In the genomic region with DNA sequence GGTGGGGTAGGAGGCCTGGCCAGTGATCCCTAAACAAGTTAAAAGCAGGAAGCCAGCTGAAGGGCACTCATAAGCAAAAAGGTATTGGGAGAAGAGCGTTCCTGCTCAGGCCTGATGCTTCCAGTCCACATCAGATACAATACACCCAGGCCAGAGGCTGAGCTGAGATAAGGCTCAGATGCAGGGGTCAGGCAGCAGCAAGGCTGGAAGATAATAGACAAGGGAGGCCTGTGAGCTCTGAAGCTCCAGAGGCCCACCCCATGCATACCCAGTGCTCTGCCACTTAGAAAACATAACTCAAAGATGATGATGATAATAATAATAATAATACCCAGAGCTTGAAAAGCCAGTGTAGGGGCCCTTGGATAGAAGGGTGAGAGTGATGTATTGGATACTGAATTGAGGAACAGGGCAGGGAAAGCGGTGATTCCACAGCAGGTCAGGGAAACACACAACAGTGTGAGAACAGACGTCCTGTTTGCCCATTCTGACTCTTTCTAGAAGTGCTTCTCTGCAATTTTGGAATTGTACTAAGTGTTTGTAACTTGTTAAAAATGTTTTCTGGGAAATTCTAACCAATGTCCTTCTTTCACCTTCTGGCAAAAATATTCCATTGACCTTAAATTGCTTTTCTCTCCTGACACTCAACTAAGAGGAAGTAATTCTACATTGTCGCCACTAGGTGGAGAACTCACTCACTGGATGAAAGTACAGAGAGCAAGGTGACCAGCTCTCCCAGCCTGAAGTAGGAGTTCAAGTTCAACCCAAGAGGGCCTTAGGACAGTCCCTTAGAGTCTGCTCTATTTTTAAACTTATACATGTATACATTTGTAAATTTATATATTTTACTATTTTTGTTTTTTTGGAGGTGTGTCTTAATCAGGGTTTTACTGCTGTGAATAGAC, we compare ENCODE assay signal across 10 mouse cellular contexts. TPM values are rescaled to one million over a fixed set of nuclear protein-coding genes. Genes with fewer than 3 reads are reported as not detected.
DNase-seq lines count a peak whose midpoint lies in the region; ATAC-seq and TF ChIP-seq lines count a peak whose summit lies in the region.
"Had no signal": no experiment of that assay in that cellular context is flagged by ENCODE, and none has a peak within 500 bp of the region (broad histone marks: within the 10 kb centered on the region; RNA-seq: fewer than 3 reads in every experiment).

No protein-coding gene starts in this region.

- no peak for TF ChIP-seq POLR2A in ES-Bruce4 (IDR thresholded peaks at IDR 0.05; ENCODE audit: insufficient read depth, low read length)

- no peak overlapping the region for H3K27ac ChIP-seq in hindbrain, embryonic 11.5 days (ENCODE audit: low read depth, low read length)
- no peak overlapping the region for H3K27ac ChIP-seq in hindbrain, embryonic 13.5 days
- H3K27ac ChIP-seq in ES-Bruce4 (ENCODE audit: insufficient read depth, low read length) = no peak overlapping the region
- no peak overlapping the region for H3K27ac ChIP-seq in intestine, embryonic 16.5 days (ENCODE audit: low read length)
- no peak overlapping the region for H3K27ac ChIP-seq in midbrain, embryonic 10.5 days (replicated peaks)
- H3K27ac ChIP-seq: embryonic facial prominence, embryonic 13.5 days; lung, embryonic 15.5 days had no signal

- WGBS in hindbrain, embryonic 11.5 days = 67% methylated on average over 4 of the region's 4 CpGs
- WGBS in hindbrain, embryonic 13.5 days = 67% methylated on average over 4 of the region's 4 CpGs
- WGBS in intestine, embryonic 16.5 days = 68% methylated on average over 4 of the region's 4 CpGs
- 64% methylated on average over 4 of the region's 4 CpGs for WGBS in midbrain, embryonic 10.5 days

- H3K4me3 ChIP-seq in hindbrain, embryonic 11.5 days (ENCODE audit: low read depth, low read length) = no peak overlapping the region
- H3K4me3 ChIP-seq in hindbrain, embryonic 13.5 days = no peak overlapping the region
- no peak overlapping the region for H3K4me3 ChIP-seq in ES-Bruce4 (ENCODE audit: low read depth, low read length)
- H3K4me3 ChIP-seq in intestine, embryonic 16.5 days (ENCODE audit: low read length) = no peak overlapping the region
- no peak overlapping the region for H3K4me3 ChIP-seq in midbrain, embryonic 10.5 days
- H3K4me3 ChIP-seq: embryonic facial prominence, embryonic 13.5 days; lung, embryonic 15.5 days had no signal

- DNase-seq in hindbrain, embryonic 11.5 days (ENCODE audit: low spot score) = peak; percentile 16
- peak; percentile 62 for DNase-seq in c-Kit-negative CD71-positive TER-119-positive erythroid progenitor cells, embryonic 14.5 days (ENCODE audit: low read depth, low spot score)
- DNase-seq in skeletal muscle tissue, adult 2 months (ENCODE audit: low read depth, low spot score) = peak; percentile 49
- no peak for DNase-seq in ovary, adult 18-20 months (ENCODE audit: low spot score)
- no peak for DNase-seq in midbrain, embryonic 10.5 days (ENCODE audit: low spot score)

- no peaks in the 10 kb centered on the region for H3K36me3 ChIP-seq in hindbrain, embryonic 11.5 days (ENCODE audit: control insufficient read depth, insufficient read depth, low read length)
- H3K36me3 ChIP-seq in hindbrain, embryonic 13.5 days = no peaks in the 10 kb centered on the region
- no peaks in the 10 kb centered on the region for H3K36me3 ChIP-seq in ES-Bruce4 (ENCODE audit: control insufficient read depth, insufficient read depth, low read length, poor library complexity, severe bottlenecking)
- H3K36me3 ChIP-seq in intestine, embryonic 16.5 days (ENCODE audit: control insufficient read depth, insufficient read depth, low read length) = no peaks in the 10 kb centered on the region
- H3K36me3 ChIP-seq in midbrain, embryonic 10.5 days = no peaks in the 10 kb centered on the region
- H3K36me3 ChIP-seq: embryonic facial prominence, embryonic 13.5 days; lung, embryonic 15.5 days had no signal

- no peak for TF ChIP-seq EP300 in ES-Bruce4 (IDR thresholded peaks at IDR 0.05; ENCODE audit: insufficient read depth, low read depth, low read length)

- no peak overlapping the region for H3K4me2 ChIP-seq in hindbrain, embryonic 11.5 days (replicated peaks; ENCODE audit: low read depth, low read length)
- H3K4me2 ChIP-seq in hindbrain, embryonic 13.5 days = no peak overlapping the region
- H3K4me2 ChIP-seq in intestine, embryonic 16.5 days (ENCODE audit: low read depth, low read length) = no peak overlapping the region
- H3K4me2 ChIP-seq: embryonic facial prominence, embryonic 13.5 days; lung, embryonic 15.5 days had no signal

- TF ChIP-seq CTCF in ES-Bruce4 (IDR thresholded peaks at IDR 0.05; ENCODE audit: low read depth, low read length) = peak; percentile 28

- H3K9ac ChIP-seq in hindbrain, embryonic 11.5 days (ENCODE audit: low read depth, low read length) = no peak overlapping the region
- no peak overlapping the region for H3K9ac ChIP-seq in hindbrain, embryonic 13.5 days
- no peak overlapping the region for H3K9ac ChIP-seq in ES-Bruce4 (ENCODE audit: low read depth, poor library complexity, severe bottlenecking)
- no peak overlapping the region for H3K9ac ChIP-seq in intestine, embryonic 16.5 days (ENCODE audit: low read depth, low read length)
- H3K9ac ChIP-seq: embryonic facial prominence, embryonic 13.5 days; lung, embryonic 15.5 days had no signal

- no peaks in the 10 kb centered on the region for H3K4me1 ChIP-seq in hindbrain, embryonic 11.5 days (replicated peaks; ENCODE audit: control insufficient read depth, insufficient read depth, low read length)
- H3K4me1 ChIP-seq in hindbrain, embryonic 13.5 days (replicated peaks) = no peaks in the 10 kb centered on the region
- no peaks in the 10 kb centered on the region for H3K4me1 ChIP-seq in ES-Bruce4 (ENCODE audit: control insufficient read depth, insufficient read depth, low read length)
- no peaks in the 10 kb centered on the region for H3K4me1 ChIP-seq in intestine, embryonic 16.5 days (ENCODE audit: control insufficient read depth, insufficient read depth, low read length)
- H3K4me1 ChIP-seq in midbrain, embryonic 10.5 days = no peaks in the 10 kb centered on the region
- H3K4me1 ChIP-seq: embryonic facial prominence, embryonic 13.5 days; lung, embryonic 15.5 days had no signal

- no peaks in the 10 kb centered on the region for H3K27me3 ChIP-seq in hindbrain, embryonic 11.5 days (ENCODE audit: control insufficient read depth, insufficient read depth, low read length)
- H3K27me3 ChIP-seq in hindbrain, embryonic 13.5 days = no peaks in the 10 kb centered on the region
- no peaks in the 10 kb centered on the region for H3K27me3 ChIP-seq in ES-Bruce4 (ENCODE audit: control insufficient read depth, insufficient read depth, low read length, poor library complexity, severe bottlenecking)
- H3K27me3 ChIP-seq in intestine, embryonic 16.5 days (replicated peaks; ENCODE audit: control insufficient read depth, insufficient read depth, low read length) = no peaks in the 10 kb centered on the region
- H3K27me3 ChIP-seq in midbrain, embryonic 10.5 days (ENCODE audit: low read depth, poor library complexity, severe bottlenecking) = no peaks in the 10 kb centered on the region
- H3K27me3 ChIP-seq: embryonic facial prominence, embryonic 13.5 days; lung, embryonic 15.5 days had no signal

- no peak for ATAC-seq in hindbrain, embryonic 11.5 days (ENCODE audit: low FRiP score)
- ATAC-seq in hindbrain, embryonic 13.5 days (ENCODE audit: low FRiP score) = no peak
- ATAC-seq in intestine, embryonic 16.5 days = peak; percentile 65; the same call in 1 of the 2 replicates

- no peaks in the 10 kb centered on the region for H3K9me3 ChIP-seq in hindbrain, embryonic 11.5 days (ENCODE audit: control insufficient read depth, low read length)
- H3K9me3 ChIP-seq in hindbrain, embryonic 13.5 days = no peaks in the 10 kb centered on the region; the same call in 1 of the 2 replicates
- no peaks in the 10 kb centered on the region for H3K9me3 ChIP-seq in ES-Bruce4 (replicated peaks; ENCODE audit: control insufficient read depth, insufficient read depth, low read length, poor library complexity, severe bottlenecking)
- no peaks in the 10 kb centered on the region for H3K9me3 ChIP-seq in intestine, embryonic 16.5 days (ENCODE audit: control insufficient read depth, low read length)
- 0 out of 2 replicates have a peak, but pooled peaks cover 3% of the 10 kb centered on the region for H3K9me3 ChIP-seq in midbrain, embryonic 10.5 days (replicated peaks)
- H3K9me3 ChIP-seq: embryonic facial prominence, embryonic 13.5 days; lung, embryonic 15.5 days had no signal

RNA-seq across cellular contexts. Expression of a gene that starts 14.2 kb away (rescaled TPM):
- 1.4 and 2.2 TPM in 2 replicates for polyA plus RNA-seq in hindbrain, embryonic 11.5 days (2014; fragmentation: Nextera tagmentation; extraction: Ambion mirVana)
- polyA plus RNA-seq in hindbrain, embryonic 13.5 days (2015; fragmentation: Nextera tagmentation; extraction: Ambion mirVana) = 1.1 and 1.5 TPM in 2 replicates
- not detected in 2 replicates for polyA plus RNA-seq in ES-Bruce4 (2011; ENCODE audit: insufficient read depth, insufficient read length, low read depth, missing spikeins)
- 1.5 and 2.0 TPM in 2 replicates for polyA plus RNA-seq in intestine, embryonic 16.5 days (2015; fragmentation: Nextera tagmentation; extraction: Ambion mirVana)
- polyA plus RNA-seq in midbrain, embryonic 10.5 days (2016; fragmentation: Nextera tagmentation; extraction: Ambion mirVana) = 2.8 and 3.4 TPM in 2 replicates

RNA-seq across cellular contexts. Expression of a gene that starts 33.0 kb away (rescaled TPM):
- 5.6 and 7.7 TPM in 2 replicates for polyA plus RNA-seq in hindbrain, embryonic 11.5 days (2014; fragmentation: Nextera tagmentation; extraction: Ambion mirVana)
- 5.9 and 6.2 TPM in 2 replicates for polyA plus RNA-seq in hindbrain, embryonic 13.5 days (2015; fragmentation: Nextera tagmentation; extraction: Ambion mirVana)
- polyA plus RNA-seq in ES-Bruce4 (2011; ENCODE audit: insufficient read depth, insufficient read length, low read depth, missing spikeins) = 0.32 and 0.46 TPM in 2 replicates
- 0.69 and 0.73 TPM in 2 replicates for polyA plus RNA-seq in intestine, embryonic 16.5 days (2015; fragmentation: Nextera tagmentation; extraction: Ambion mirVana)
- polyA plus RNA-seq in midbrain, embryonic 10.5 days (2016; fragmentation: Nextera tagmentation; extraction: Ambion mirVana) = 5.4 and 7.2 TPM in 2 replicates

RNA-seq across cellular contexts. Expression of a gene that starts 48.3 kb away (rescaled TPM):
- polyA plus RNA-seq in hindbrain, embryonic 11.5 days (2014; fragmentation: Nextera tagmentation; extraction: Ambion mirVana) = 5.0 and 6.8 TPM in 2 replicates
- polyA plus RNA-seq in hindbrain, embryonic 13.5 days (2015; fragmentation: Nextera tagmentation; extraction: Ambion mirVana) = 9.3 and 9.6 TPM in 2 replicates
- 1.6 and 2.5 TPM in 2 replicates for polyA plus RNA-seq in ES-Bruce4 (2011; ENCODE audit: insufficient read depth, insufficient read length, low read depth, missing spikeins)
- 11.3 and 12.2 TPM in 2 replicates for polyA plus RNA-seq in intestine, embryonic 16.5 days (2015; fragmentation: Nextera tagmentation; extraction: Ambion mirVana)
- 5.8 and 8.4 TPM in 2 replicates for polyA plus RNA-seq in midbrain, embryonic 10.5 days (2016; fragmentation: Nextera tagmentation; extraction: Ambion mirVana)

Comparison
In these comparisons a context has a peak if more than half of its experiments do, and no peak if none do; other contexts are left out.
1. DNase-seq: peak in hindbrain, embryonic 11.5 days (single experiment), c-Kit-negative CD71-positive TER-119-positive erythroid progenitor cells, embryonic 14.5 days (single experiment) and skeletal muscle tissue, adult 2 months (single experiment); none in ovary, adult 18-20 months (single experiment) and midbrain, embryonic 10.5 days (single experiment).